Comparison of ENCODE assay signal across 13 mouse cellular contexts in genomic region chr13:92707941-92708340, GRCm38 (mm10).
"Had no signal": no experiment of that assay in that cellular context is flagged by ENCODE, and none has a peak within 500 bp of the region (broad histone marks: within the 10 kb centered on the region; RNA-seq: fewer than 3 reads in every experiment).

No protein-coding gene starts in this region.

- H3K4me2 ChIP-seq: limb, embryonic 12.5 days; lung, embryonic 14.5 days had no signal

- H3K4me3 ChIP-seq: layer of hippocampus, adult 2 months; limb, embryonic 12.5 days had no signal

- H3K27me3 ChIP-seq: limb, embryonic 12.5 days had no signal

- H3K27ac ChIP-seq: layer of hippocampus, adult 2 months; limb, embryonic 12.5 days; liver, embryonic 14.5 days; macrophage had no signal

- DNase-seq: kidney, adult 18-20 months; kidney, postnatal 10 days; kidney, postnatal 4 days; liver; lung, embryonic 14.5 days; lung, postnatal 14 days; right cerebral cortex, postnatal 4 days; spleen, adult 18-20 months; thymus, postnatal 25 days had no signal

- H3K9ac ChIP-seq: limb, embryonic 12.5 days; liver, embryonic 14.5 days; lung, embryonic 14.5 days had no signal

- H3K9me3 ChIP-seq: limb, embryonic 12.5 days had no signal
